Mouse (Mus musculus): ENCODE results near the gene Col20a1. TPM values are rescaled to one million over a fixed set of nuclear protein-coding genes. Genes with fewer than 3 reads are reported as not detected.

Col20a1 gene
- polyA plus RNA-seq, 1 experiment from 2014 or later, result 0.35 TPM

DNA sequence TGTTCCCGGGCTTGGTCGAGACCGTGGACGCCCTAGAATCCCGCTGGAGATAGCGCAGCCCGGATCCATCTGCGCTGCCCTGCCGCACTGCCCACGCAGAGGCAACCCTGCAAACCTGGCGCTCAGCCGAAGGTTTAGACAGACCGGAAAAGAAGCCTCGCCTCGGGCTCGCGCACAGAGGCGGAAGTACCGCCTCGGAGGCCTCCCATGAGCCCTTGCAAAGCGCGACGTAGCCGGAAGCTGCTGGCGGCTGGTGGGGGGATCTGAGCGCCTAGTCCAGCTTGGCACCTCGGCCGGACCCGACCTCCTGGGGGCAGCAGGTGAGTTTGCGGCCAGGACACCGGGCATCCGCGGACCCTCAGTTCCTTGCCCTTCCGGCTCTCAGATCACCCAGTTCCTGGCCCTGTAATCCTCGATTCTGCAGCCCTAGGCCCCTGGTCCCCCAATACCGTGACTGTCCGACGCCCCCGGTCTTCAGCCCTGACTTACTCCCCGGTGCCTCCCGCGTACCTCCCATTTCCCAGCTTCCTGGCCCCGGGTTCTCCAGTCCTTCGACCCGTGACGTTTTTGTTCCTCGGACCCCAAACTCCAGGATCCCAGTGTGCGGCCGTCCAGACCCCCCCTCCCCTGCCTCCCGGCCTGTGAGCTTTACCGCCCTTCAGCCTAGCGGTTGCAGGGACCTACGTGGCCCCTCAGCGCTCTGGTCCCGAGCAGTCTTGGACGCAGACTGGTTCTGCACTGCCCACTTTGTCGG is 19.1 kb upstream of the Col20a1 start, which contains the start of gene Arfgap1:
Arfgap1 (plus strand) TSS at position 216 of the 754 bp plus-strand sequence.
- H3K27ac ChIP-seq, result peak within 1 kb of the TSS; percentile 93
- no peaks in the 10 kb centered on the region for H3K27me3 ChIP-seq (ENCODE audit: insufficient read depth, poor library complexity, severe bottlenecking)
- under 1% methylated on average over 57 of the region's 57 CpGs for WGBS
- H3K9me3 ChIP-seq, result no peaks in the 10 kb centered on the region
- H3K4me3 ChIP-seq, result peak within 1 kb of the TSS; percentile 80
- DNase-seq (ENCODE audit: low spot score), result peak; percentile 88
- H3K4me1 ChIP-seq (replicated peaks), result peaks cover 35% of the 10 kb centered on the region
- peaks cover 34% of the 10 kb centered on the region for H3K36me3 ChIP-seq

DNA sequence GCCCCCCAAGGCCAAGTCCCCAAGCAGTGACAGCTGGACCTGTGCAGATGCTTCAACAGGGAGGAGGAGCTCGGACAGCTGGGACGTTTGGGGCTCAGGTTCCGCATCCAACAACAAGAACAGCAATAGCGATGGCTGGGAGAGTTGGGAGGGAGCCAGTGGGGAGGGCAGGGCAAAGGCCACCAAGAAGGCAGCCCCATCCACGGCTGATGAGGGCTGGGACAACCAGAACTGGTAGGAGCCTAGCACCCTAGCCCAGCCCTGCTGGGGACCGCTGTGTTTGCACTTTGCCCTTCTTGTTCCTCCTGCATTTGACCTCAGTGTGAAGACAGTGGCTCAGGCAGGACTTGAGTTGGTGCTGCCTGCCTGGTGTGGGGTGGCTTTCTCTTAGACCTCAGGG is 5.2 kb upstream of the Col20a1 start:
- no peaks in the 10 kb centered on the region for H3K27me3 ChIP-seq (ENCODE audit: insufficient read depth, poor library complexity, severe bottlenecking)
- no peak overlapping the region for H3K4me3 ChIP-seq
- WGBS, result 85% methylated on average over 6 of the region's 6 CpGs
- DNase-seq (ENCODE audit: low spot score), result no peak
- peaks cover 85% of the 10 kb centered on the region for H3K36me3 ChIP-seq
- no peaks in the 10 kb centered on the region for H3K9me3 ChIP-seq
- H3K27ac ChIP-seq, result no peak overlapping the region
- H3K4me1 ChIP-seq (replicated peaks), result peaks cover 3% of the 10 kb centered on the region

DNA sequence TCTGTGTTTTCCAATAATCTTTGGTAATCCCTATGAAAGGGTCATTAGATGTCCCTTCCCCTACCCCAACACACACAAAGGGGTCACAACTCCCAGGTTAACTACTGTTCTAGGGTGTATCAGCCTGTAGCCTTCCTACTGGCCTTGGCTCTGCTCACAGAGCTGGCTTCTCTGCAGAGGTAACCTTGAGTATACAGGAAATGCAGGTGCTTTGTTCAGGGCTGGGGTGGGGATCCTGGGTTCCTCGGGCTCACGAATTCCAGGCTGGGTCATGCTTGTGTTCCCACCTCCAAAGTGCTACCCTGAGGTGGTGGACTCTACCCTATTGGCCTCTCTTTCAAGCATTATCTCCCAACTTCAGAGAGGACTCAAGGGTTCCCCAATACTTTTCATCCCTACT is 700 bp upstream of the Col20a1 start:
- Histone ChIP-seq H3K9me3 (no peaks in the 10 kb centered on the region), H3K4me1 (replicated peaks) (peaks cover 31% of the 10 kb centered on the region), H3K36me3 (peaks cover 40% of the 10 kb centered on the region), H3K27me3 (ENCODE audit: insufficient read depth, poor library complexity, severe bottlenecking) (no peaks in the 10 kb centered on the region), H3K4me3 (no peak overlapping the region), H3K27ac (no peak overlapping the region)
- WGBS, result 71% methylated on average over 2 of the region's 2 CpGs
- no peak for DNase-seq (ENCODE audit: low spot score)

DNA sequence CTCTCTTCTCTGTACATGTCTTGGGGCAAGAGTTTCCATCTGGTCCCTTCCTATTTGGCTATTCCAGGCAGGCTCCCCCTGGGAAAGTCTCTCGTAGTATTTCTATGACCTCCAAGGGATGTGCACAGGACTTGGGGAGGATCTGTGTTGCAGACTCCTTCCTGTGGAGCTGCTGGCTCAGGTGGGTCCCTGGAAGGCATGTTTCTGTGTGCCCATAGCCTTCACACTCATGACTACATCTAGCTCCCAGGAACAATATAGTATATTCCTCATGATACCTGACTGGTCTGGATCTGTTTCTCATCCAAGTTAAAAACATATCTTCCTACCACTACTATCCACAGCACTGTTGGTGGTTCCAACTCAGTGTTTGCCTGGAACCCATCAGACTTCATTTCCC is 666 bp downstream of the Col20a1 start:
- WGBS, result 77% methylated on average over 1 of the region's 1 CpGs
- Histone ChIP-seq H3K36me3 (peaks cover 26% of the 10 kb centered on the region), H3K27me3 (ENCODE audit: insufficient read depth, poor library complexity, severe bottlenecking) (no peaks in the 10 kb centered on the region), H3K9me3 (no peaks in the 10 kb centered on the region), H3K4me1 (replicated peaks) (peaks cover 31% of the 10 kb centered on the region), H3K4me3 (no peak overlapping the region), H3K27ac (peak overlapping the region; percentile 62)
- no peak for DNase-seq (ENCODE audit: low spot score)

DNA sequence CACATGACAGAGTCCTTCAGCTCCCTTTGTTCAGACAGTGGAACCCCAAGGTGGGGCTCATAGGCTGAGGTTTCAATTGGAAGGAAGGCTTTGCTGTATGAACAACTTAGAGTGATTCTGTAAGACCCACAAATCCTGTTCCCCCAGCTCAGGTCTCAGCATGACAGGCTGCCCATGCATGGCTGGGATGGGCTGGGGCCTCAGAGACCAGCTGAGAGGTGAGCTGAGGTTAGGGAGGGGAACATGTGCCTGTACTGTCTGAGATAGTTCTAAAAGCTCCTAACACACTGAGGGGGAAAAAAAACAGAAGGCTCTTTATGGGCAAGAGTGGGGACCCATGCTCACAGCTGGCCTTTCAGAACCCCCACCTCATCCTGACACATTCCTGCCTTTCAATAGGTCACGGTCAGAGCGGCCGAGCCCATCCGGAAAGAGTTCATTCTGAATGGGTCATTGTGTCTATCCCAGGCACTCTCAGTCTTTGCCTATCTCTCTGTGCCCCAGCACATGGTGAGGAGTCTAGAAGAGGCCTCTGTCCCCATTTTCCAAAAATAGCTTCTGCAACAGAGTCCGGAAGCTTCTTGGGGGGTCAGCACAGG is 1.2 kb downstream of the Col20a1 start:
- Histone ChIP-seq H3K4me3 (peak overlapping the region; percentile 7; the same call in 1 of the 2 replicates), H3K36me3 (peaks cover 21% of the 10 kb centered on the region), H3K9me3 (no peaks in the 10 kb centered on the region), H3K27me3 (ENCODE audit: insufficient read depth, poor library complexity, severe bottlenecking) (no peaks in the 10 kb centered on the region), H3K4me1 (replicated peaks) (peaks cover 31% of the 10 kb centered on the region), H3K27ac (peak overlapping the region; percentile 62)
- 23% methylated on average over 5 of the region's 5 CpGs for WGBS
- peak; percentile 47 for DNase-seq (ENCODE audit: low spot score)

DNA sequence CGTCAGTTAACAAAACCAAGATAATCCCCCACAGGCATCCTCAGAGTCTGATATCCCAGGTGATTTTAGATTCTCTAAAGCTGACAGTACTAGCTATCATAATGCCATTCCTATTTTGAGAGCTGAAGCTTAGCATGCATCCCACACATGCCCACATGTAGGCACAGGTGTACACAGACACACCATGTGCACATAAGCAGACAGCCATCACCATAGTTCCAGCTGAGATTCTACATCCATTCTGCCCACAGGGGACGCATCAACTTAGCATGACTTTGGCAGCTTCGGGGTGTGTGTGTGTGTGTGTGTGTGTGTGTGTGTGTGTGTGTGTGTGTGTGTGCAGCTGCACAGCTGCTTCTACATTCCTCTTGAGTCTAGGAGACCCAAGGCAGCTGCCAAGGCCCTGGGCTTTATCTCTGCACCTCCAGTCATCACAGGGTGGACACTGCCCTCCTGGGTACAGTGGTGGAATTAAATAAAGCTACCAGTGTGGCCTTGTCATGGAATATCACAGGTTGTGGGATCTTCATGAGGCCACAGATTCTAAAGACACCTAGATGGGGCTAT is 2.1 kb downstream of the Col20a1 start:
- DNase-seq (ENCODE audit: low spot score), result no peak
- H3K9me3 ChIP-seq, result no peaks in the 10 kb centered on the region
- H3K4me1 ChIP-seq (replicated peaks), result peaks cover 31% of the 10 kb centered on the region
- peak overlapping the region; percentile 62 for H3K27ac ChIP-seq
- 69% methylated on average over 3 of the region's 3 CpGs for WGBS
- no peak overlapping the region for H3K4me3 ChIP-seq
- peaks cover 12% of the 10 kb centered on the region for H3K36me3 ChIP-seq
- no peaks in the 10 kb centered on the region for H3K27me3 ChIP-seq (ENCODE audit: insufficient read depth, poor library complexity, severe bottlenecking)

DNA sequence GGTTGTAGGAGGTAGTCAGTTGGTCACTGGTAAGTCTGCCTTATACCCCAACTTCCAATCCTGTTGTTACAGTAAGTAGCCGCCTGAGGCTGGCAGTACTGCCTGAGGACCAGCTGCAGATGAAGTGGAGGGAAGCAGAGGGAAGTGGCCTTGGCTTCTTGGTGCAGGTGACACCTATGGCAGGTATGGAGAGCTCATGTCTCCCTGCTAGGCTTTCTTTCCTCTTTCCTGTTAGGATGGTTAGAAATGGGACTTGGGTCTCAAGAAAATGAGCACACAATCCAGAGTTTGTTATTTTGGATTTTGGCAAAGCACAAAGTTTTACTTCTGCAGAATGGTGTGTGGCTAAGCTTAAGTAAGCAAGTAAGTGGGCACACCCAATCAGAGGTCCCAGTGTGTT is 2.6 kb downstream of the Col20a1 start:
- H3K27ac ChIP-seq, result no peak overlapping the region
- 79% methylated on average over 1 of the region's 1 CpGs for WGBS
- no peak for DNase-seq (ENCODE audit: low spot score)
- no peaks in the 10 kb centered on the region for H3K9me3 ChIP-seq
- H3K4me1 ChIP-seq (replicated peaks), result peaks cover 31% of the 10 kb centered on the region
- peaks cover 6% of the 10 kb centered on the region for H3K36me3 ChIP-seq
- H3K4me3 ChIP-seq, result no peak overlapping the region
- H3K27me3 ChIP-seq (ENCODE audit: insufficient read depth, poor library complexity, severe bottlenecking), result no peaks in the 10 kb centered on the region

DNA sequence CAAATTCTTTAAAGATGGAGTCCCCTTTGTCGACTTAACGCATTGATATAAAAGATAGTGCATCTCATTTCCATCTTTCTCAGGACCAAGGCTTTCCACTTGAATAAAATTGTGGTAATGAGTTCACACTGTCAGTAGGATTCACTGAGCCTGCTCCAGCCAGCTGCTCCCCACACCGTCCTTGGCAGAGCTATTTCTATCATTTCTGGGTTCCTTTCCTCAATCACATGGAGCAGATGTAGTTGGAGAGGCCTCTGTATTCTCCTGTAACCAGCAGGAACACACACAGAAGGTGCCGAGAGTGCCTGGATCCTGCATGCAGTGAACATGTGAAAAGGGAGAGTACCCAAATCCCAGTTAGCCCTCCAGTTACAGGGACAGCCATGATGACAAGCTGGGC is 4.0 kb downstream of the Col20a1 start:
- H3K27me3 ChIP-seq (ENCODE audit: insufficient read depth, poor library complexity, severe bottlenecking), result no peaks in the 10 kb centered on the region
- H3K36me3 ChIP-seq, result no peaks in the 10 kb centered on the region
- 77% methylated on average over 4 of the region's 4 CpGs for WGBS
- no peak overlapping the region for H3K27ac ChIP-seq
- no peak overlapping the region for H3K4me3 ChIP-seq
- DNase-seq (ENCODE audit: low spot score), result no peak
- H3K9me3 ChIP-seq, result no peaks in the 10 kb centered on the region
- peaks cover 31% of the 10 kb centered on the region for H3K4me1 ChIP-seq (replicated peaks)

DNA sequence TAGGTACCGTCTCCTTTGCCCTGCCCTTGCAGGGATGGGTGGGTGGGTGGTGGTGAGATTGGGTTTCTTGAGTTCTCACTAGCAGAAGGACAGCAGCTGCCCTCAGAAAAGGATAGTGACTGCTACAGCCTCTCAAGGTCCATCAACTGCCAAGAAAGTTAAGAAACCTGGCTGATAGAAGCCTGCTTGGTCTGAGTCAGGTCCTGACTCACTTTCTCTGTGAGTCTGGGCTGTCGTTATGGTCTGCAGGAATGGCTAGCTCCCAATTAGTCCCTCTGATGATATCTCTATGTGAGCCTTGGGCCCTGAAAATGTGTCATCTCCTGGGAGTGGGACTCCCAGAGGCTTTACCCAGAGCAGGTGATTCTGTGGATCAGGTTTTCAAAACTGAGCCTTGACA is 8.0 kb downstream of the Col20a1 start:
- Histone ChIP-seq H3K9me3 (no peaks in the 10 kb centered on the region), H3K4me1 (replicated peaks) (peaks cover 6% of the 10 kb centered on the region; the same call in 1 of the 2 replicates), H3K27ac (no peak overlapping the region), H3K4me3 (no peak overlapping the region), H3K36me3 (no peaks in the 10 kb centered on the region), H3K27me3 (ENCODE audit: insufficient read depth, poor library complexity, severe bottlenecking) (no peaks in the 10 kb centered on the region)
- WGBS, result 77% methylated on average over 2 of the region's 2 CpGs
- no peak for DNase-seq (ENCODE audit: low spot score)

DNA sequence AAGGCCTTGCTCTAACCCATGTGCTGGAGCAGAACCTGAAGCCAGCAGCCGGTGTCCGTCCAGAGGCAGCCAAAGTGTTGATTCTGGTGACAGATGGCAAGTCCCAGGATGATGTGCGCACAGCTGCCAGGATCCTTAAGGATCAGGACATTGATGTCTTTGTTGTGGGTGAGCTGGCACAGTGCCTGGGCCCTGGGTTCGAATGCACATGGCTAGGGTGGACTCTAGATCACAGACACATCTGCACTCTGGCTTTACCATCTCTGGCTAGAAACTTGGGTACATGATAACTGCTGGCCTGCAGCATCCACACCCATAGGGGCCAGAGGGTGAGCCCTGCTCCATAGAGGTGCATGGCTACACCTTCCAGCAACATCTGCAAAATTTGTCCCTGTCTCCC is 9.1 kb downstream of the Col20a1 start:
- peaks cover 6% of the 10 kb centered on the region; the same call in 1 of the 2 replicates for H3K4me1 ChIP-seq (replicated peaks)
- WGBS, result 89% methylated on average over 4 of the region's 4 CpGs
- H3K4me3 ChIP-seq, result no peak overlapping the region
- no peaks in the 10 kb centered on the region for H3K36me3 ChIP-seq
- no peaks in the 10 kb centered on the region for H3K9me3 ChIP-seq
- no peak overlapping the region for H3K27ac ChIP-seq
- H3K27me3 ChIP-seq (ENCODE audit: insufficient read depth, poor library complexity, severe bottlenecking), result no peaks in the 10 kb centered on the region
- DNase-seq (ENCODE audit: low spot score), result no peak

DNA sequence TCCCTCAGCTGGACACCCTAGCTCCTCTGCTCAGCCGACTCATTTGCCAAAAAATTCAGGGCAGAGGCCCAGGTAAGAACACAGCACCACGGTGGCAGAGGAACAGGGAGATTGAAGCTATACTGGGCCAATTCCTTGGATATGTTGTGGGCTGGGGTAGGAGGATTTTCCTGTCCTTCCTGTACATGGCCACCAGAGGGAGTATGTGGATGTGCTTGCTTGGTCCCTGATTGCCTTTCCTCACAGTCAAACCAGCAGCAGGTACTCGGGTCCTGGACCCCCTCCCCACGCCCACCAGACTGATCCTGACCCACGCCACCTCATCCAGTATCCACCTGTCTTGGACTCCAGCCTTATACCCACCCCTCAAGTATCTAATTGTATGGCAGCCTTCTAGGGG is 10.1 kb downstream of the Col20a1 start:
- no peaks in the 10 kb centered on the region for H3K9me3 ChIP-seq
- H3K27me3 ChIP-seq (ENCODE audit: insufficient read depth, poor library complexity, severe bottlenecking), result no peaks in the 10 kb centered on the region
- no peak overlapping the region for H3K4me3 ChIP-seq
- H3K27ac ChIP-seq, result no peak overlapping the region
- peaks cover 6% of the 10 kb centered on the region; the same call in 1 of the 2 replicates for H3K4me1 ChIP-seq (replicated peaks)
- H3K36me3 ChIP-seq, result no peaks in the 10 kb centered on the region
- peak; percentile 57 for DNase-seq (ENCODE audit: low spot score)
- 19% methylated on average over 5 of the region's 5 CpGs for WGBS

DNA sequence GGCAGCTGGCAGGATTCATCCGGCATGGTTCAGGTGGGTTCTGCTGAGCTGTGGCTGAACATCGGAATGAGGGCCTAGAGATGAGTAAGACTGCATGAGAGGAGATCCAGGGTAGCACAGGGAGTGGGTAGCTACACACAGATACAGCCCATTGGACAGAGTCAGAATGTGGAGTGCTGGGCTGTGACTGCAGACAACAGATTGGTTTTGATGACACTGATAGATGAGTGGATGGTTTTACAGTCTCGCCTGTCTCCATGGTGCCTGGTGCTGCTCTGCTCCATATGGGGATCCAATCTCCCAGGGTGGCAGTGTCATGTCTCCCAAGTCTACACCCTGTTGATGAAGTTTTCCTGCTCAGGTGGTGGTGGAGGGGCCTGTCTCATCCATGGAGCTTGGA is 10.6 kb downstream of the Col20a1 start:
- no peaks in the 10 kb centered on the region for H3K36me3 ChIP-seq
- 79% methylated on average over 3 of the region's 3 CpGs for WGBS
- no peak overlapping the region for H3K27ac ChIP-seq
- no peak overlapping the region for H3K4me3 ChIP-seq
- H3K27me3 ChIP-seq (ENCODE audit: insufficient read depth, poor library complexity, severe bottlenecking), result no peaks in the 10 kb centered on the region
- H3K9me3 ChIP-seq, result no peaks in the 10 kb centered on the region
- no peak for DNase-seq (ENCODE audit: low spot score)
- H3K4me1 ChIP-seq (replicated peaks), result peaks cover 6% of the 10 kb centered on the region; the same call in 1 of the 2 replicates

DNA sequence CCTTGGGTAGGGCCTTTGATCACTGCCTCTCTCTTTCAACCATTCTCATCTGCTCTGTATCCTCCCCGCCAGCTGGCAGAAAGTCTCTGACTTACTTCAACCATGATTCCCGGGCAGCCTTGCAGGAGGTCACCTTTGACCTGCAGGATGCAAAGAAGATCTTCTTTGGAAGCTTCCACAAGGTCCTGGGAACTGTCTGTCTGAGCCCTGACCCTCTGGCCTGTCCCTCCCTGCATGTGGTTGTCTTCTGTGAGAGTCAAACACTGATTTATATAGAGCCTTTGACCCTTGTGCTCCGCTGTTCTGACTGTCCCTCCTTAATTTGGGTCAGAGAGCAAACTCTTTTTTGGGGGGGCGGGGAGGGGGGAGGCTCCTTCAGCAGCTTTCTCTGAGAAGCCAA is 20.7 kb downstream of the Col20a1 start:
- Histone ChIP-seq H3K9me3 (no peaks in the 10 kb centered on the region), H3K4me3 (no peak overlapping the region), H3K27me3 (ENCODE audit: insufficient read depth, poor library complexity, severe bottlenecking) (peaks cover 4% of the 10 kb centered on the region), H3K27ac (peak overlapping the region; percentile 51), H3K4me1 (replicated peaks) (peaks cover 41% of the 10 kb centered on the region), H3K36me3 (no peaks in the 10 kb centered on the region)
- peak; percentile 47 for DNase-seq (ENCODE audit: low spot score)
- WGBS, result 22% methylated on average over 4 of the region's 4 CpGs
